Mouse (Mus musculus): ENCODE measurements around the gene Lmod1. TPM values are rescaled to one million over a fixed set of nuclear protein-coding genes. Genes with fewer than 3 reads are reported as not detected.

Gene Lmod1
- polyA plus RNA-seq, 2 experiments: 0.56 to 0.59 TPM

- no peak overlapping the region for H3K4me2 ChIP-seq (replicated peaks; ENCODE audit: low read depth, low read length, severe bottlenecking)
- H3K27me3 ChIP-seq (ENCODE audit: control insufficient read depth, insufficient read depth, low read length): no peaks in the 10 kb centered on the region
- TF ChIP-seq POLR2A (IDR thresholded peaks at IDR 0.05; ENCODE audit: borderline replicate concordance, extremely low read depth, insufficient read depth, insufficient read length): no peak
- DNase-seq (ENCODE audit: low spot score) (no peak), ATAC-seq (ENCODE audit: low FRiP score, low read depth) (no peak)
- no peaks in the 10 kb centered on the region for H3K36me3 ChIP-seq (ENCODE audit: control insufficient read depth, insufficient read depth, low read length)
- no peak overlapping the region for H3K4me3 ChIP-seq (replicated peaks; ENCODE audit: low read length)
- peaks cover 5% of the 10 kb centered on the region for H3K4me1 ChIP-seq (ENCODE audit: control insufficient read depth, insufficient read depth, low read length)
- no peaks in the 10 kb centered on the region for H3K9me3 ChIP-seq (ENCODE audit: control insufficient read depth, low read length)
- no peak overlapping the region for H3K27ac ChIP-seq (replicated peaks; ENCODE audit: low read depth, low read length)
- no peak overlapping the region for H3K9ac ChIP-seq (ENCODE audit: low read depth, low read length, severe bottlenecking)
- 74% methylated on average over 8 of the region's 8 CpGs for WGBS
Observed at GRCm38 (mm10) chr1:135367595-135367994, 43.0 kb downstream of the Lmod1 start.

- no peak for TF ChIP-seq POLR2A (IDR thresholded peaks at IDR 0.05; ENCODE audit: borderline replicate concordance, extremely low read depth, insufficient read depth, insufficient read length)
- Histone ChIP-seq H3K4me1 (ENCODE audit: control insufficient read depth, insufficient read depth, low read length) (peaks cover 7% of the 10 kb centered on the region), H3K9ac (ENCODE audit: low read depth, low read length, severe bottlenecking) (peak overlapping the region; percentile 49; the same call in 1 of the 2 replicates), H3K27ac (replicated peaks; ENCODE audit: low read depth, low read length) (no peak overlapping the region), H3K4me2 (replicated peaks; ENCODE audit: low read depth, low read length, severe bottlenecking) (peak overlapping the region; percentile 94), H3K9me3 (ENCODE audit: control insufficient read depth, low read length) (no peaks in the 10 kb centered on the region), H3K27me3 (ENCODE audit: control insufficient read depth, insufficient read depth, low read length) (no peaks in the 10 kb centered on the region), H3K4me3 (replicated peaks; ENCODE audit: low read length) (peak overlapping the region; percentile 44), H3K36me3 (ENCODE audit: control insufficient read depth, insufficient read depth, low read length) (no peaks in the 10 kb centered on the region)
- 1% methylated on average over 20 of the region's 20 CpGs for WGBS
- ATAC-seq (ENCODE audit: low FRiP score, low read depth) (peak; percentile 73), DNase-seq (ENCODE audit: low spot score) (peak; percentile 95)
Observed at GRCm38 (mm10) chr1:135368245-135368644, 43.6 kb downstream of the Lmod1 start.

GRCm38 (mm10) chr1:135368982-135369381, 44.4 kb downstream of the Lmod1 start:
- Histone ChIP-seq H3K27ac (replicated peaks; ENCODE audit: low read depth, low read length) (no peak overlapping the region), H3K9me3 (ENCODE audit: control insufficient read depth, low read length) (no peaks in the 10 kb centered on the region), H3K27me3 (ENCODE audit: control insufficient read depth, insufficient read depth, low read length) (no peaks in the 10 kb centered on the region), H3K4me3 (replicated peaks; ENCODE audit: low read length) (peak overlapping the region; percentile 44), H3K4me2 (replicated peaks; ENCODE audit: low read depth, low read length, severe bottlenecking) (peak overlapping the region; percentile 94), H3K36me3 (ENCODE audit: control insufficient read depth, insufficient read depth, low read length) (no peaks in the 10 kb centered on the region), H3K4me1 (ENCODE audit: control insufficient read depth, insufficient read depth, low read length) (peaks cover 8% of the 10 kb centered on the region), H3K9ac (ENCODE audit: low read depth, low read length, severe bottlenecking) (peak overlapping the region; percentile 49; the same call in 1 of the 2 replicates)
- no peak for TF ChIP-seq POLR2A (IDR thresholded peaks at IDR 0.05; ENCODE audit: borderline replicate concordance, extremely low read depth, insufficient read depth, insufficient read length)
- ATAC-seq (ENCODE audit: low FRiP score, low read depth): peak; percentile 32; the same call in 1 of the 2 replicates
- WGBS: 8% methylated on average over 14 of the region's 14 CpGs
- DNase-seq (ENCODE audit: low spot score): peak; percentile 52

- Histone ChIP-seq H3K27ac (replicated peaks; ENCODE audit: low read depth, low read length) (no peak overlapping the region), H3K9ac (ENCODE audit: low read depth, low read length, severe bottlenecking) (no peak overlapping the region), H3K4me1 (ENCODE audit: control insufficient read depth, insufficient read depth, low read length) (peaks cover 12% of the 10 kb centered on the region), H3K27me3 (ENCODE audit: control insufficient read depth, insufficient read depth, low read length) (no peaks in the 10 kb centered on the region), H3K4me3 (replicated peaks; ENCODE audit: low read length) (no peak overlapping the region), H3K9me3 (ENCODE audit: control insufficient read depth, low read length) (no peaks in the 10 kb centered on the region), H3K36me3 (ENCODE audit: control insufficient read depth, insufficient read depth, low read length) (no peaks in the 10 kb centered on the region), H3K4me2 (replicated peaks; ENCODE audit: low read depth, low read length, severe bottlenecking) (no peak overlapping the region)
- 81% methylated on average over 5 of the region's 5 CpGs for WGBS
- no peak for ATAC-seq (ENCODE audit: low FRiP score, low read depth)
- no peak for TF ChIP-seq POLR2A (IDR thresholded peaks at IDR 0.05; ENCODE audit: borderline replicate concordance, extremely low read depth, insufficient read depth, insufficient read length)
- no peak for DNase-seq (ENCODE audit: low spot score)
Observed at GRCm38 (mm10) chr1:135369415-135369814, 44.8 kb downstream of the Lmod1 start.

- Histone ChIP-seq H3K4me1 (ENCODE audit: control insufficient read depth, insufficient read depth, low read length) (peaks cover 15% of the 10 kb centered on the region), H3K27ac (replicated peaks; ENCODE audit: low read depth, low read length) (no peak overlapping the region), H3K4me2 (replicated peaks; ENCODE audit: low read depth, low read length, severe bottlenecking) (no peak overlapping the region; the same call in 1 of the 2 replicates), H3K27me3 (ENCODE audit: control insufficient read depth, insufficient read depth, low read length) (no peaks in the 10 kb centered on the region), H3K9me3 (ENCODE audit: control insufficient read depth, low read length) (no peaks in the 10 kb centered on the region), H3K9ac (ENCODE audit: low read depth, low read length, severe bottlenecking) (no peak overlapping the region), H3K4me3 (replicated peaks; ENCODE audit: low read length) (no peak overlapping the region), H3K36me3 (ENCODE audit: control insufficient read depth, insufficient read depth, low read length) (no peaks in the 10 kb centered on the region)
- no peak for TF ChIP-seq POLR2A (IDR thresholded peaks at IDR 0.05; ENCODE audit: borderline replicate concordance, extremely low read depth, insufficient read depth, insufficient read length)
- no peak for ATAC-seq (ENCODE audit: low FRiP score, low read depth)
- no peak for DNase-seq (ENCODE audit: low spot score)
- WGBS: 63% methylated on average over 4 of the region's 4 CpGs
Observed at GRCm38 (mm10) chr1:135373171-135373677, 48.6 kb downstream of the Lmod1 start.

Data from limb, embryonic 14.5 days (tissue).